Mouse (Mus musculus) left cerebral cortex, postnatal 25 days (tissue): Measurements from ENCODE around the gene Kctd5. TPM values are rescaled to one million over a fixed set of nuclear protein-coding genes. Genes with fewer than 3 reads are reported as not detected.

Source experiments
- microRNA-seq, 2 experiments: library from miRNA; unstranded; fragments of <30 nt; microRNA quantifications; one replicate each; pipeline ENCODE4 v1.2.0; 2022
- total RNA-seq, 2 experiments: library from RNA; stranded (reverse); gene quantifications; 2 replicates each; pipeline ENCODE4 v1.2.3; 2021

Kctd5 gene
- total RNA-seq, 2 experiments from 2014 or later, result 25.7 to 27.0 TPM

Small RNA genes within 50 kb of the gene (microRNA-seq; reads per million reads assigned to microRNA genes)
- gene Gm27700, result 0 reads per million in 2 experiments

Other genes starting within 250 kb of the Kctd5 start
- gene Elob, start 244.3 kb downstream of the Kctd5 start, total RNA-seq, result 100 to 1,000 TPM; 359 to 371 TPM
- gene Prss33, start 237.4 kb downstream of the Kctd5 start, total RNA-seq, result not detected
- gene Prss32, start 229.6 kb downstream of the Kctd5 start, total RNA-seq, result not detected
- 1 to 10 TPM; 1.1 to 2.3 TPM for gene Prss41, start 229.3 kb downstream of the Kctd5 start, total RNA-seq
- gene Prss21, start 205.4 kb downstream of the Kctd5 start, total RNA-seq, result not detected
- not detected for gene Dcpp1, start 192.6 kb downstream of the Kctd5 start, total RNA-seq
- not detected for gene Dcpp2, start 192.6 kb downstream of the Kctd5 start, total RNA-seq
- not detected for gene Dcpp3, start 156.0 kb downstream of the Kctd5 start, total RNA-seq
- not detected for gene Sbp, start 131.8 kb downstream of the Kctd5 start, total RNA-seq
- not detected for gene Sbpl, start 118.2 kb downstream of the Kctd5 start, total RNA-seq
- under 1 TPM; 0.30 to 0.44 TPM for gene Prss30, start 92.9 kb downstream of the Kctd5 start, total RNA-seq
- 1 to 10 TPM; 1.2 to 1.6 TPM for gene Prss22, start 75.4 kb downstream of the Kctd5 start, total RNA-seq
- gene Prss27, start 35.3 kb downstream of the Kctd5 start, total RNA-seq, result not detected
- 100 to 1,000 TPM; 109 to 112 TPM for gene Pdpk1, start 77.4 kb upstream of the Kctd5 start, total RNA-seq
- gene Amdhd2, start 90.3 kb upstream of the Kctd5 start, total RNA-seq, result 10 to 100 TPM; 25.9 to 28.3 TPM
- gene Atp6v0c, start 96.2 kb upstream of the Kctd5 start, total RNA-seq, result 1,000 to 10,000 TPM; 1,342 to 1,424 TPM
- 10 to 100 TPM; 63.7 to 68.9 TPM for gene Tbc1d24, start 132.1 kb upstream of the Kctd5 start, total RNA-seq
- gene Ntn3, start 136.0 kb upstream of the Kctd5 start, total RNA-seq, result 10 to 100 TPM in 1 of 2 experiments, 1 to 10 TPM in 1; 9.8 to 10.8 TPM
- gene Tedc2, start 147.4 kb upstream of the Kctd5 start, total RNA-seq, result 1 to 10 TPM; 9.2 to 10.0 TPM
- 1 to 10 TPM; 6.5 to 6.9 TPM for gene Ccnf, start 178.0 kb upstream of the Kctd5 start, total RNA-seq